Mouse (Mus musculus) forebrain, embryonic 13.5 days (tissue): ENCODE results near the gene Ipcef1. TPM values are rescaled to one million over a fixed set of nuclear protein-coding genes. Genes with fewer than 3 reads are reported as not detected.
A peak's percentile ranks its signal among the peaks of the same experiment; 100 is the strongest.

ENCODE experiments used
- ATAC-seq: fragments of 200-750 bp; cut with Nextera tagmentation; 2 replicates; pipeline ENCODE4 v1.8.0; 2017
- H3K27ac ChIP-seq: fragments of 300-500 bp; sonication (generic); 2 replicates; pipeline ENCODE4 v1.5.1; 2015; ENCODE audit warnings: inconsistent platforms, mild to moderate bottlenecking, moderate library complexity
- H3K27me3 ChIP-seq: fragments of 300-500 bp; sonication (generic); 2 replicates; pipeline ENCODE4 v1.6.1; 2015; ENCODE audit warnings: mild to moderate bottlenecking, inconsistent platforms
- H3K36me3 ChIP-seq: fragments of 300-500 bp; sonication (generic); 2 replicates; pipeline ENCODE4 v1.6.1; 2015; ENCODE audit warnings: mild to moderate bottlenecking, inconsistent platforms; ENCODE audit not compliant: poor library complexity, severe bottlenecking
- H3K4me1 ChIP-seq: fragments of 300-500 bp; sonication (generic); 2 replicates; pipeline ENCODE4 v1.6.1; 2015; ENCODE audit warnings: inconsistent platforms
- H3K4me2 ChIP-seq: fragments of 300-500 bp; sonication (generic); 2 replicates; pipeline ENCODE4 v1.6.1; 2015; ENCODE audit warnings: inconsistent platforms, mild to moderate bottlenecking, moderate library complexity
- H3K4me3 ChIP-seq: fragments of 300-500 bp; sonication (generic); 2 replicates; pipeline ENCODE4 v1.5.1; 2015; ENCODE audit warnings: mild to moderate bottlenecking, inconsistent platforms
- H3K9ac ChIP-seq: fragments of 300-500 bp; sonication (generic); 2 replicates; pipeline ENCODE4 v1.6.1; 2015; ENCODE audit warnings: mild to moderate bottlenecking, inconsistent platforms
- H3K9me3 ChIP-seq: fragments of 300-500 bp; sonication (generic); replicated peaks from 2 replicates; pipeline ENCODE4 v1.6.1; 2016; ENCODE audit warnings: inconsistent platforms
- WGBS: fragments of 180-500 bp; shearing (Covaris S2); methylation state at CpG from one replicate; pipeline ENCODE4 v1.1.7; 2015; 5-methylcytosine and 5-hydroxymethylcytosine counted together
- polyA plus RNA-seq: library from polyadenylated mRNA; unstranded; fragments of >200 nt; fragmentation: Nextera tagmentation; extraction: Ambion mirVana; gene quantifications from 2 replicates; pipeline ENCODE4 v1.2.1, GENCODE M21; 2015

The Ipcef1 gene
- polyA plus RNA-seq, 1 experiment from 2014 or later = 0.61 TPM

DNA sequence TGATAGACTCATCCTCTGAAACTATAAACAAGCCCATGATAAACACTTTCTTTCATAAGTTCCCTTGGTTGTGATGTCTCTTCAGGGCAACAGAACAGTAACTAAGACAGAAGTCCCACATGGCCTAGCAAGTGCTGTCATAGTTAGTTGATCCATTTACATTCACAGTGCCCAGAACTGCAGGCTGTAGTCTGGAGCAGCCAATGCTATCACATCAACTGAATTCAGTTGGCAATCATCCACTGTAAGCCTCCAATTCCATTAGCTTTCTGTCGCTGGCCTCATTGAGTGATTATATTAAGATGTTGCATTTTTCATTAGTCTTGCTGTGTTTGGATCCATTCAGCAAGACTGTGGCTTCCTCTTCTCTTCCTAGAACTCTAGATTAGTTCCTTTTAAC lies 206.0 kb downstream of the Ipcef1 start:
- Histone ChIP-seq H3K4me1 (no peaks in the 10 kb centered on the region), H3K4me3 (no peak overlapping the region), H3K36me3 (no peaks in the 10 kb centered on the region), H3K9ac (no peak overlapping the region), H3K9me3 (no peaks in the 10 kb centered on the region), H3K4me2 (no peak overlapping the region), H3K27ac (no peak overlapping the region), H3K27me3 (no peaks in the 10 kb centered on the region)
- 81% methylated on average over 1 of the region's 1 CpGs for WGBS
- ATAC-seq = peak; percentile 30; the same call in 1 of the 2 replicates

- H3K9ac ChIP-seq = no peak overlapping the region
- H3K27ac ChIP-seq = no peak overlapping the region
- H3K4me3 ChIP-seq = no peak overlapping the region
- WGBS = 80% methylated on average over 1 of the region's 1 CpGs
- no peaks in the 10 kb centered on the region for H3K9me3 ChIP-seq
- H3K36me3 ChIP-seq = no peaks in the 10 kb centered on the region
- no peak overlapping the region for H3K4me2 ChIP-seq
- H3K27me3 ChIP-seq = no peaks in the 10 kb centered on the region
- ATAC-seq = no peak
- no peaks in the 10 kb centered on the region for H3K4me1 ChIP-seq
Observed at GRCm38 (mm10) chr10:6842225-6842624, 210.1 kb downstream of the Ipcef1 start.

Other genes starting within 250 kb of the Ipcef1 start
- gene Cnksr3, start 159.8 kb upstream of the Ipcef1 start, polyA plus RNA-seq = 3.8 and 4.2 TPM in 2 replicates